Mouse (Mus musculus): ENCODE measurements at regions not wholly inside any gene's neighbourhood (a gene's known extent, or its start where the extent isn't known, plus 50 kb on each side); places are given as distances from the start of the nearest gene placed in this dataset.

GRCm38 (mm10) chr4:33577631-33578030 lies 267.5 kb downstream of the Rngtt start:
- no peaks in the 10 kb centered on the region for H3K4me1 ChIP-seq (ENCODE audit: control insufficient read depth, insufficient read depth, insufficient read length, low read length)
- TF ChIP-seq POLR2A (IDR thresholded peaks at IDR 0.05; ENCODE audit: low read depth, low read length) (no peak), CTCF (IDR thresholded peaks at IDR 0.05; ENCODE audit: extremely low read depth, insufficient read length, insufficient replicate concordance, low read depth, low read length) (no peak)
- H3K36me3 ChIP-seq (ENCODE audit: control insufficient read depth, insufficient read depth, low read length): no peaks in the 10 kb centered on the region
- H3K4me3 ChIP-seq (ENCODE audit: low read depth, low read length): no peak overlapping the region
- H3K27me3 ChIP-seq (ENCODE audit: control insufficient read depth, insufficient read depth, low read length): no peaks in the 10 kb centered on the region
- no peak overlapping the region for H3K27ac ChIP-seq (ENCODE audit: insufficient read depth, low read depth, low read length)
- WGBS: 90% methylated on average over 6 of the region's 6 CpGs

GRCm38 (mm10) chr4:33580491-33580890 lies 270.4 kb downstream of the Rngtt start:
- no peaks in the 10 kb centered on the region for H3K36me3 ChIP-seq (ENCODE audit: control insufficient read depth, insufficient read depth, low read length)
- no peaks in the 10 kb centered on the region for H3K27me3 ChIP-seq (ENCODE audit: control insufficient read depth, insufficient read depth, low read length)
- no peak overlapping the region for H3K27ac ChIP-seq (ENCODE audit: insufficient read depth, low read depth, low read length)
- no peaks in the 10 kb centered on the region for H3K4me1 ChIP-seq (ENCODE audit: control insufficient read depth, insufficient read depth, insufficient read length, low read length)
- H3K4me3 ChIP-seq (ENCODE audit: low read depth, low read length): no peak overlapping the region
- TF ChIP-seq POLR2A (IDR thresholded peaks at IDR 0.05; ENCODE audit: low read depth, low read length) (no peak), CTCF (IDR thresholded peaks at IDR 0.05; ENCODE audit: extremely low read depth, insufficient read length, insufficient replicate concordance, low read depth, low read length) (no peak)
- 79% methylated on average over 8 of the region's 8 CpGs for WGBS

DNA sequence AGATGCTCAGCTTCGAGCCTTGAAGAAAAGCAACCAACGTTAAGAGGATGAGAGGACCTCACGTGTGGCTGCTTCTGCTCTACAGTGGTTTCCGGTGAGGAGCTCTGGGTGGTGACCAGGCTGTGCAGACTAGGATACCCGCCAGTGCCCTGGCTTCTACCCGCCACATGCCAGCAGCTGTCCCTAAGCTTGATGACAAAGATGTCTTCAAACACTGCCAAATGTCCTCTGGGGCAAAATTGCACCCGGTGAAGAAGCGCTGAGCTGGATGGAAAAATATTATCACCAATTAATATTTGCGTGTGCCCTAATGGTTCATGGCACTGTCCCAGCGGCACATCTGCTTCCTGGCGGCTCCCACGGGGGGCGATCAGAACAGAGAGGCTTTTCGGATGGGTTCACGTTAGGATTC lies 271.1 kb downstream of the Rngtt start:
- no peaks in the 10 kb centered on the region for H3K27me3 ChIP-seq (ENCODE audit: control insufficient read depth, insufficient read depth, low read length)
- H3K4me1 ChIP-seq (ENCODE audit: control insufficient read depth, insufficient read depth, insufficient read length, low read length): no peaks in the 10 kb centered on the region
- WGBS: 80% methylated on average over 15 of the region's 15 CpGs
- H3K27ac ChIP-seq (ENCODE audit: insufficient read depth, low read depth, low read length): no peak overlapping the region
- no peaks in the 10 kb centered on the region for H3K36me3 ChIP-seq (ENCODE audit: control insufficient read depth, insufficient read depth, low read length)
- no peak for TF ChIP-seq CTCF (IDR thresholded peaks at IDR 0.05; ENCODE audit: extremely low read depth, insufficient read length, insufficient replicate concordance, low read depth, low read length)
- TF ChIP-seq POLR2A (IDR thresholded peaks at IDR 0.05; ENCODE audit: low read depth, low read length): no peak
- no peak overlapping the region for H3K4me3 ChIP-seq (ENCODE audit: low read depth, low read length)

DNA sequence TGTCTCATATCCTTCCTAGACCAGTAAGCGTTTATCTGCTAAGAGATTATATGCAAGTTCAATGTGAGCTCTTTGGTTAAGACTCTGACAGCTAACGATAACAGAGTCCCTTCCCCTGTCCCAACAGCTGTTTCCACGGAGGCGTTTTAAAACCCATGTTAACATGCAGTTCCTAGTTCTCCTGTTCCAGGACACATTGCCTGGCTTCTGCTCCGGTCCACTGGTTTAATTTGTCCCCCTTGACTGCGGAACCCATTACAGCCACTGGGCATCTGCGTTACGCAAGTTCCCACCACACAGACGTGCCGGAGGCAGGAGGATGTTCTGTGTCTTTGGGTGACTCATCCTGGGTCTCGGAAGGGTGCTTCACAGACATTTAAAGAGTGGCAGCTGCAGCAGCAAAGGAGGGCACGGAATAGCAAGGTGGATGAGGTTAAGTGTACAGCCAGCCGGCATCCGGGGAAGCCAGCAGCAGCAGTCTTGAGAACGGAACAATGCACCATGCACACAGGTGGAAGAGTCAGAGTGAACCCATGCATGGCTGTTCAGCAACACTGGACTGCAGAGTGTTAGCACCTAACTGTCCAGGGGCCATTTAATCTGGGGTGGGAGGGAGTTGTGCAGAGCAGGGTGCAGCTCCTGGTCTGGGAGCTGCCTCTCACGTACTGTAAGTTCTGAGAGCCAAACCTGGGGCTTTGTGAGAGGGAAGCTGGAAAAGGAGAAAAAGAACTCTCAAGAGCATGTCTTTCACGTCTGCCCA lies 271.8 kb downstream of the Rngtt start:
- 72% methylated on average over 17 of the region's 17 CpGs for whole genome bisulfite sequencing
- Histone ChIP-seq H3K36me3 (ENCODE audit: control insufficient read depth, insufficient read depth, low read length) (no peaks in the 10 kb centered on the region), H3K4me1 (ENCODE audit: control insufficient read depth, insufficient read depth, insufficient read length, low read length) (no peaks in the 10 kb centered on the region), H3K4me3 (ENCODE audit: low read depth, low read length) (no peak overlapping the region), H3K27me3 (ENCODE audit: control insufficient read depth, insufficient read depth, low read length) (no peaks in the 10 kb centered on the region), H3K27ac (ENCODE audit: insufficient read depth, low read depth, low read length) (no peak overlapping the region)
- TF ChIP-seq CTCF (IDR thresholded peaks at IDR 0.05; ENCODE audit: extremely low read depth, insufficient read length, insufficient replicate concordance, low read depth, low read length) (no peak), POLR2A (IDR thresholded peaks at IDR 0.05; ENCODE audit: low read depth, low read length) (no peak)

- H3K4me1 ChIP-seq (ENCODE audit: control insufficient read depth, insufficient read depth, insufficient read length, low read length): 0 out of 2 replicates have a peak, but pooled peaks cover 1% of the 10 kb centered on the region
- no peaks in the 10 kb centered on the region for H3K36me3 ChIP-seq (ENCODE audit: control insufficient read depth, insufficient read depth, low read length)
- no peak for TF ChIP-seq CTCF (IDR thresholded peaks at IDR 0.05; ENCODE audit: extremely low read depth, insufficient read length, insufficient replicate concordance, low read depth, low read length)
- no peak for TF ChIP-seq POLR2A (IDR thresholded peaks at IDR 0.05; ENCODE audit: low read depth, low read length)
- WGBS: 83% methylated on average over 15 of the region's 15 CpGs
- H3K27ac ChIP-seq (ENCODE audit: insufficient read depth, low read depth, low read length): no peak overlapping the region
- no peaks in the 10 kb centered on the region for H3K27me3 ChIP-seq (ENCODE audit: control insufficient read depth, insufficient read depth, low read length)
- no peak overlapping the region for H3K4me3 ChIP-seq (ENCODE audit: low read depth, low read length)
Observed at GRCm38 (mm10) chr4:33582986-33583720, 273.0 kb downstream of the Rngtt start.

DNA sequence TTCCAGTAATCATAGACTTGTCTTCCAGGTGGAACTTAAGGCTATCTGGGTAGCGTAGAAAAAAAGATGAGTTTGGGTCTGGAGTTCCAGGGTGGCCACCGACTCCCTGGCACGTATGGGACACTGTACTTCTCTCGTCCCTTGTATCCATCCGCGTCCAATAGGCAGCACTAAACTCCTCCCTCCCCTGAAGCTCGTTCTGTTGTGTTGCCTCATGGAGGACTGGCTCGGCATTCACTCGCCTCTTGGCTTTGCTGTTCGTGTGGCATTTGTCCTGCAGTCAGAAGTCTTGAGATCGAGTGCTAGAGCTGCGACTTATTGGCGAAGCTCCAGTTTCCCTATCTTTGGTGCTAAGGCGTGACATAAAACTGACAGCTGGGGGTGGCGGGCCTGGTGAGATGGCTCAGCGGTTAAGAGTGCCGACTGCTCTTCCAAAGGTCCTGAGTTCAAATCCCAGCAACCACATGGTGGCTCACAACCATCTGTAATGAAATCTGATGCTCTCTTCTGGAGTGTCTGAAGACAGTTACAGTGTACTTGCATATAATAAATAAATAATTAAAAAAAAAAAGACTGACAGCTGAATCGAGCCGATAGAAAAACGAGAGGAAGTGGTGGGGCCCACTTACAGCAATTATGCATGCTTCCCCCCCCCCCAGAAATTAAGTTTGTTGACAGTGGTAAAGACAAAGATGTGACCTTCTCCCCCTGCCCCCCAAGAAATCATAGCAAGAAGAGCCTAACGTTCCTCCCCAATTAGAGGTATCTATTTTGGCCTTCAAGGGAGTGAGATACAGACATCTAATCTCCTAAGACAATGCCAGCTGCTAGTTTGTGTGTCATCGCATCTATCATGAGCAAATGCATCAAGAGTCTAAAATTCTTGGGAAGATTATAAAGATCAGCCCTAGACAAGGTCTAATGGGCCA lies 274.1 kb downstream of the Rngtt start:
- Histone ChIP-seq H3K4me1 (ENCODE audit: control insufficient read depth, insufficient read depth, insufficient read length, low read length) (0 out of 2 replicates have a peak, but pooled peaks cover 1% of the 10 kb centered on the region), H3K36me3 (ENCODE audit: control insufficient read depth, insufficient read depth, low read length) (no peaks in the 10 kb centered on the region)
- 85% methylated on average over 22 of the region's 22 CpGs for WGBS

More for the DNA sequence above, 274.1 kb downstream of the Rngtt start:
- Histone ChIP-seq H3K4me3 (ENCODE audit: low read depth, low read length) (no peak overlapping the region), H3K27me3 (ENCODE audit: control insufficient read depth, insufficient read depth, low read length) (no peaks in the 10 kb centered on the region), H3K27ac (ENCODE audit: insufficient read depth, low read depth, low read length) (no peak overlapping the region)
- TF ChIP-seq CTCF (IDR thresholded peaks at IDR 0.05; ENCODE audit: extremely low read depth, insufficient read length, insufficient replicate concordance, low read depth, low read length) (no peak), POLR2A (IDR thresholded peaks at IDR 0.05; ENCODE audit: low read depth, low read length) (no peak)

All from small intestine, adult 2 months (tissue).